Mouse (Mus musculus): ENCODE measurements around the gene Ptger1.

Gene Ptger1

GRCm38 (mm10) chr8:83665969-83666865 is at the start of gene Ptger1:
Gene Ptger1, plus strand, starts transcription at chr8:83666678.
- DNase-seq (ENCODE audit: low spot score in 2 of 2) = peak; percentile 46 to 64

- DNase-seq (ENCODE audit: low spot score in 2 of 2) = no peak
Observed at GRCm38 (mm10) chr8:83617111-83617510, 49.4 kb upstream of the Ptger1 start.

- no peak for DNase-seq (ENCODE audit: low spot score in 2 of 2)
Observed at GRCm38 (mm10) chr8:83618566-83618965, 47.9 kb upstream of the Ptger1 start.

- DNase-seq (ENCODE audit: low spot score in 2 of 2) = peak in 1 of 2 experiments; percentile 76
Observed at GRCm38 (mm10) chr8:83619568-83620285, 46.8 kb upstream of the Ptger1 start.

- DNase-seq (ENCODE audit: low spot score in 2 of 2) = no peak
Observed at GRCm38 (mm10) chr8:83621691-83622388, 44.6 kb upstream of the Ptger1 start.

- DNase-seq (ENCODE audit: low spot score in 2 of 2) = peak; percentile 76 to 87
Observed at GRCm38 (mm10) chr8:83622389-83622989, 44.0 kb upstream of the Ptger1 start.

GRCm38 (mm10) chr8:83623549-83623948 is 42.9 kb upstream of the Ptger1 start:
- no peak for DNase-seq (ENCODE audit: low spot score in 2 of 2)

- no peak for DNase-seq (ENCODE audit: low spot score in 2 of 2)
Observed at GRCm38 (mm10) chr8:83624739-83625138, 41.7 kb upstream of the Ptger1 start.

GRCm38 (mm10) chr8:83625676-83626299 is 40.7 kb upstream of the Ptger1 start:
- DNase-seq (ENCODE audit: low spot score in 2 of 2) = no peak

GRCm38 (mm10) chr8:83632083-83632707 is 34.3 kb upstream of the Ptger1 start:
- no peak for DNase-seq (ENCODE audit: low spot score in 2 of 2)

- DNase-seq (ENCODE audit: low spot score in 2 of 2) = no peak
Observed at GRCm38 (mm10) chr8:83638856-83639255, 27.6 kb upstream of the Ptger1 start.

- no peak for DNase-seq (ENCODE audit: low spot score in 2 of 2)
Observed at GRCm38 (mm10) chr8:83639649-83640048, 26.8 kb upstream of the Ptger1 start.

GRCm38 (mm10) chr8:83647511-83647910 is 19.0 kb upstream of the Ptger1 start:
- DNase-seq (ENCODE audit: low spot score in 2 of 2) = no peak

GRCm38 (mm10) chr8:83648031-83648430 is 18.4 kb upstream of the Ptger1 start:
- no peak for DNase-seq (ENCODE audit: low spot score in 2 of 2)

GRCm38 (mm10) chr8:83649699-83650098 is 16.8 kb upstream of the Ptger1 start:
- DNase-seq (ENCODE audit: low spot score in 2 of 2) = no peak

GRCm38 (mm10) chr8:83652030-83652743 is 14.3 kb upstream of the Ptger1 start, which contains the start of gene Gipc1:
Gene Gipc1, plus strand, starts transcription at chr8:83652677.
- DNase-seq (ENCODE audit: low spot score in 2 of 2) = peak; percentile 80 to 95

GRCm38 (mm10) chr8:83652744-83653661 is 13.5 kb upstream of the Ptger1 start:
- peak in 1 of 2 experiments; percentile 59 for DNase-seq (ENCODE audit: low spot score in 2 of 2)

- DNase-seq (ENCODE audit: low spot score in 2 of 2) = no peak
Observed at GRCm38 (mm10) chr8:83653662-83654017, 12.8 kb upstream of the Ptger1 start.

GRCm38 (mm10) chr8:83654725-83655124 is 11.8 kb upstream of the Ptger1 start:
- DNase-seq (ENCODE audit: low spot score in 2 of 2) = no peak

All from urinary bladder, adult 18-20 months (tissue).